Mouse (Mus musculus): Measurements from ENCODE around the gene Iqcb1. TPM values are rescaled to one million over a fixed set of nuclear protein-coding genes. Genes with fewer than 3 reads are reported as not detected.

Gene Iqcb1
- total RNA-seq, 2 experiments from 2014 or later = 47.8 to 47.9 TPM

Small RNA genes within 50 kb of the gene (microRNA-seq; reads per million reads assigned to microRNA genes)
- gene Gm22617 = 0 reads per million in 2 experiments

Other genes starting within 250 kb of the Iqcb1 start
- 1 to 10 TPM in 1 of 2 experiments, under 1 TPM in 1; 0.98 to 1.9 TPM for gene Cd86, start 162.3 kb upstream of the Iqcb1 start, total RNA-seq (2021)
- gene Ildr1, start 134.4 kb upstream of the Iqcb1 start, total RNA-seq (2021) = under 1 TPM; 0.12 to 0.40 TPM
- 10 to 100 TPM; 32.4 to 33.6 TPM for gene Slc15a2, start 43.4 kb upstream of the Iqcb1 start, total RNA-seq (2021)
- gene Eaf2, start 46.6 kb downstream of the Iqcb1 start, total RNA-seq (2021) = 1 to 10 TPM in 1 of 2 experiments, under 1 TPM in 1; 0.94 to 1.7 TPM
- gene Golgb1, start 46.8 kb downstream of the Iqcb1 start, total RNA-seq (2021) = 10 to 100 TPM; 79.6 to 84.8 TPM
- 1 to 10 TPM; 4.5 to 4.7 TPM for gene Hcls1, start 106.6 kb downstream of the Iqcb1 start, total RNA-seq (2021)
- under 1 TPM in 1 of 2 experiments, not detected in 1; 0.73 TPM for gene Fbxo40, start 162.1 kb downstream of the Iqcb1 start, total RNA-seq (2021)
- gene Polq, start 183.4 kb downstream of the Iqcb1 start, total RNA-seq (2021) = 1 to 10 TPM; 1.1 to 1.2 TPM

All from left cerebral cortex, adult 18-20 months (tissue).